Mouse (Mus musculus) stomach, adult 2 months (tissue): ENCODE measurements around the gene Nol6. TPM values are rescaled to one million over a fixed set of nuclear protein-coding genes. Genes with fewer than 3 reads are reported as not detected.

Source experiments
- polyA plus RNA-seq: library from polyadenylated mRNA; depleted of rRNA; stranded (reverse); fragments of >200 nt; gene quantifications from 2 replicates; pipeline ENCODE4 v1.2.3, GENCODE M21; 2012; rRNA removed

Nol6 gene
- 15.8 and 18.2 TPM in 2 replicates for polyA plus RNA-seq

GRCm38 (mm10) chr4:41124180-41124951, at the start of gene Nol6:
TSS of gene Nol6 (minus strand) at chr4:41124455.

GRCm38 (mm10) chr4:41135711-41136453, 11.6 kb upstream of the Nol6 start, which contains the start of gene Ube2r2:
TSS of gene Ube2r2 (plus strand) at chr4:41135743.

DNA sequence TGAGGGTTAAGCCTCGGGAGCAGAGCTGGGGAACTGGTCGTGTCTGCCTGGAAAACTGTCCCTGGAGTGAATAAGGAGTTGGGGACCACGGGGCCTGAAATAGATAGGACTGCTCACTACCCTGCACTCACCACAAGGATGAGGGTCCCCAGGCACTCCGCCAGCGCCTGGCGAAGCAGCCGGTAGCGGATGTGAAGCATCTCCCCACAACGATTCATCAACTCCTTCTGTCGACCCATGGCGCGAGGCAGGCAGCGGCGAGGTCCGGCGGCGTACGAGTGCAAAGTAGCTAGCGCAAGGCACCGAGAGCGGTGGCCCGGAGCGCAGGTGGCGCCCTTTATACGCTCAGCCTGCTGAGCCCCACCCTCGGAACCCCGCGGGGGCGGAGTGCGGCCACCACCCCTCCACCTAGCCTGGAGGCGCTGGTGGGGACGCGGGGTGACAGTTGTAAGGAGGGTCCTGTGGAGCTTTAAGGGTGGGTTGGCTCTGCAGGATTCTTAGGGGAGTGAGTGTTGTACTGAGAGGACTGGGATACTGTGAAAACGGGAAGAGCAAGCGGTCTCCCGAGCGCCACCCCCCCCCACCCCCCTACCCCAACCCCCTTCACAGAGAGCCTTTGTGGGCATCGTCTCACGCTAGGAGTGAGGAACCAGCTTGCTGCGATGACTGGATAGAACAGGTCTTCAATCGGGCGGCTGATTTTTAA, 26.2 kb downstream of the Nol6 start, which contains the start of gene Aqp3:
Aqp3 (minus strand) TSS at position 313 of the 706 bp plus-strand sequence.

Other genes starting within 250 kb of the Nol6 start
- gene Spink4, start 204.4 kb downstream of the Nol6 start, polyA plus RNA-seq: 360 and 1,188 TPM in 2 replicates
- 199 and 471 TPM in 2 replicates for gene Bag1, start 176.2 kb downstream of the Nol6 start, polyA plus RNA-seq
- gene Chmp5, start 176.0 kb downstream of the Nol6 start, polyA plus RNA-seq: 1.5 and 2.9 TPM in 2 replicates
- 5.9 and 7.3 TPM in 2 replicates for gene Nfx1, start 153.5 kb downstream of the Nol6 start, polyA plus RNA-seq
- 0.75 and 0.87 TPM in 2 replicates for gene Aqp7, start 76.3 kb downstream of the Nol6 start, polyA plus RNA-seq
- gene Aqp3, start 26.3 kb downstream of the Nol6 start, polyA plus RNA-seq: 228 and 237 TPM in 2 replicates
- gene Ube2r2, start 11.3 kb upstream of the Nol6 start, polyA plus RNA-seq: 12.8 and 19.4 TPM in 2 replicates
- gene Ubap2, start 150.7 kb upstream of the Nol6 start, polyA plus RNA-seq: 97.0 and 116 TPM in 2 replicates
- gene Dcaf12, start 190.4 kb upstream of the Nol6 start, polyA plus RNA-seq: 8.7 and 9.7 TPM in 2 replicates
- 8.7 and 11.2 TPM in 2 replicates for gene Ubap1, start 224.5 kb upstream of the Nol6 start, polyA plus RNA-seq